Mouse (Mus musculus): ENCODE results near the gene Ndufab1. TPM values are rescaled to one million over a fixed set of nuclear protein-coding genes. Genes with fewer than 3 reads are reported as not detected.

The Ndufab1 gene
- total and polyA plus RNA-seq, 2 experiments from 2014 or later, result 42.9 to 655 TPM

DNA sequence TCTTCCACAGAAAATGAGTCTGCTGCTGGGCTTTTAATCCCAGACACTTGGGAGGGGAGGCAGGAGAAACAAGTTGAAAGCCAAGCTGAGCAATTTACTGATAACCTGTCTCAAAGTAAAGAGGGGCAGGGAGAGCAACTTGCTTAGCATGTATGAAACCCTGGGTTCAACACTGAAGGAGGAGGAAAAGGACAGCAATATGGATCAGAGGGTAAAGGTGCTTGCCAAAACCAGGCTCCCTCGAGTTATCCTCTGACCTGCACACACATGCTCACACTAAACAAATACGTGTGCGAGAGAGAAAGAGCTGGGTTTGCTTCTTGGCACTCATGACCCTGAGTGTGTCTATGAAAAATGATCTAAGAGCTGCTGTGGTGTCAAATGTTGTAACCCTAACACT lies 3.7 kb downstream of the Ndufab1 start:
- H3K36me3 ChIP-seq (ENCODE audit: insufficient read depth), result peaks cover 39% of the 10 kb centered on the region
- TF ChIP-seq CTCF (IDR thresholded peaks at IDR 0.05; ENCODE audit: low read depth), result no peak
- ATAC-seq, result no peak
- no peak overlapping the region for H3K9ac ChIP-seq
- 91% methylated on average over 3 of the region's 3 CpGs for WGBS
- peaks cover 5% of the 10 kb centered on the region for H3K4me1 ChIP-seq (ENCODE audit: insufficient read depth)
- no peak overlapping the region for H3K27ac ChIP-seq (ENCODE audit: low read depth, low read length)
- no peaks in the 10 kb centered on the region for H3K9me3 ChIP-seq (ENCODE audit: low read length)
- no peak for DNase-seq
- H3K4me2 ChIP-seq (ENCODE audit: low read depth), result no peak overlapping the region
- H3K4me3 ChIP-seq (ENCODE audit: low read depth, low read length), result no peak overlapping the region
- no peaks in the 10 kb centered on the region for H3K27me3 ChIP-seq (ENCODE audit: insufficient read depth, low read length)

DNA sequence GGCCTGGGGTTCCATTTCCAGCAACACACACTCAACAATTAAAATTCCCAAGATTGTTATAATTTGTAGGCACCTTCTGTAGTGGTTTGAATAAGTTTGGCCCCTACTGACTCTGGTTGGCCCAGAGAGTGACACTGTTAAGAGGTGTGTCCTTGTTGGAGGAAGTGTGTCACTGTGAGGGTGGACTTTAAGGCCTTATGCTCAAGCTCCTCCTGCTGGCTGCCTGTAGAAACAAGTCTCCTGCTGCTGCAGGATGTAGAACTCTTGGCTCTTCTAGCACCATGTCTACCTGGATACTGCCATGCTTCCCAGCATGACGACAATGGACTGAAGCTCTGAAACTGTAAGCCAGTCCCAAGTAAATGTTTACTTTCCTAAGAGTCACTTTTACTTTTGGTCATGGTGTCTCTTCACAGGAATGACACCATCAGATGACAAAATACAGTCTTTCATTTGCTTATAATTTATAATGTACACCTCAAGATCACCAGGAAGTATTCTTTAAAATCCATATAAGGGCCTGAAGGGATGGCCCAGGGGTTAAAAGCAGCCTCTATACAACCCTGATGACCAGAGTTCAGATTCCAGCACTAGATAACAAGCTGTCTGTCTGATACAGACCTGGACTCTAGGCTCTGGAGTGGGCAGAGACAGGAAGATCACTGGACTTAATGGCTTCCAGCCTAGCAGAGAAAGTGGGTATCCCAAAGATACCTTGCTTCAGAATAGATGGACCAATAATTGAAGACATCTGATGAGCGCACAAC lies 6.9 kb downstream of the Ndufab1 start:
- TF ChIP-seq CTCF (IDR thresholded peaks at IDR 0.05; ENCODE audit: low read depth), result no peak
- no peak overlapping the region for H3K27ac ChIP-seq (ENCODE audit: low read depth, low read length)
- no peak overlapping the region for H3K9ac ChIP-seq
- DNase-seq, result no peak
- H3K4me3 ChIP-seq (ENCODE audit: low read depth, low read length), result no peak overlapping the region
- no peaks in the 10 kb centered on the region for H3K4me1 ChIP-seq (ENCODE audit: insufficient read depth)
- H3K9me3 ChIP-seq (ENCODE audit: low read length), result no peaks in the 10 kb centered on the region
- no peak overlapping the region for H3K4me2 ChIP-seq (ENCODE audit: low read depth)
- 96% methylated on average over 2 of the region's 2 CpGs for WGBS
- peaks cover 64% of the 10 kb centered on the region for H3K36me3 ChIP-seq (ENCODE audit: insufficient read depth)
- no peak for ATAC-seq
- no peaks in the 10 kb centered on the region for H3K27me3 ChIP-seq (ENCODE audit: insufficient read depth, low read length)

DNA sequence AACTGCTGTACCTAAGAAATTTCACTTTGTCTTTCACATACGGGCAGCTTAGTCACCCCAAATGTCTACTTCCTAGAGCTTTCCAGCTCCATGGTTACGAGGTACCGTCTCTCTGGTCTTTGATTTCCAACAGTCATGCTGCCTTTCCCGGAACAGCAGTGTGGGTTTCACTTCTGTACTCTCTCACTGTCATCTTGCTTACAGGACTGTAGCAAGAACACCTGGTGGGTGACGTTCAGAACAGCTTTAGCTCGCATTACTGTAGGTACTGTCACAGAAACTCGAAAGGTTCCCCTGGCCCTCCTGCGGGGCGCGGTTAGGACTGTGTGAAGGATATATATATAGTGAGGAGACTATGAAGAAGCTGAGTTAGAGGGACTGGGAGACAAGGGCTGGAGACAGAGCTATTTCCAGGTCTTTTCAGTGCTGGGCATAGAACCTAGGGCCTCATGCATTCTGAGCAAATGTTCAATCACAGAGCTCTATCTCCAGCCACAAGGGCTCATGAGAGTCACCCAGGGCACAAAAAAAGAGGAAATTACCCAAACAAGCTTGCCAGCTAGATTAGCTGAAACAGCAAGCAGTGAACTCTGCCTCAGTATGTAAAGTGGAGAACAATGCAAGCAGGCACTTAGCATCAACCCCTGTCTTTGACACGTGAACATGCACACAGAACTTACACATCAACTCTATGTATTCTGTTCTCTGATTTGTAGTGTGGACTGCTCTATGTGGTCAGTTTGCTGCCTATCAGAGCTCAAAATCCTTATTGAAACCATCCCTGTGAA lies 14.3 kb downstream of the Ndufab1 start:
- 93% methylated on average over 11 of the region's 11 CpGs for WGBS
- H3K4me2 ChIP-seq (ENCODE audit: low read depth), result no peak overlapping the region
- peaks cover 57% of the 10 kb centered on the region for H3K36me3 ChIP-seq (ENCODE audit: insufficient read depth)

DNA sequence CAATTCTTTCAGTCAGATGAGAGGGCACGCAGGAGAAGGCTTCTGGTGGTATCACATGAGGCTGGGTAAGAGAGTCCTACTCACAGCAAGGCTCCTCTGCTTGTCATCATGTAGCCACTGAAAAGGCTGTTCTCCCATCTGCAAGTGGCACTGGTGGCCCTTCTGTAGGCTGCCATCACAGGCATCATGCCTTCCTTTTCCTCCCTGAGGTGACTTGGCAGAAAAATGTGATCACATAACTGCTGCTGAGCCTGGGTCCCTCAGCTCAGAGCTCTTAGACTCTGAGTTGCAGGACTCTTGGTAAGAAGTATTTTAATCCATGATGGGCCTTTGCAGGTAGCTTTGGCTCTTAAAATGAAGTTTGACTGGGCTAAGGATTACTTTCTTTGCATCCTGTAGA lies 20.6 kb downstream of the Ndufab1 start:
- ATAC-seq (no peak), DNase-seq (no peak)
- 76% methylated on average over 1 of the region's 1 CpGs for WGBS
- no peaks in the 10 kb centered on the region for H3K9me3 ChIP-seq (ENCODE audit: low read length)
- no peaks in the 10 kb centered on the region for H3K4me1 ChIP-seq (ENCODE audit: insufficient read depth)
- no peak overlapping the region for H3K27ac ChIP-seq (ENCODE audit: low read depth, low read length)
- no peaks in the 10 kb centered on the region for H3K27me3 ChIP-seq (ENCODE audit: insufficient read depth, low read length)
- no peak for TF ChIP-seq CTCF (IDR thresholded peaks at IDR 0.05; ENCODE audit: low read depth)
- H3K36me3 ChIP-seq (ENCODE audit: insufficient read depth), result peaks cover 60% of the 10 kb centered on the region
- no peak overlapping the region for H3K9ac ChIP-seq
- no peak overlapping the region for H3K4me2 ChIP-seq (ENCODE audit: low read depth)
- H3K4me3 ChIP-seq (ENCODE audit: low read depth, low read length), result no peak overlapping the region

More for the DNA sequence above, 14.3 kb downstream of the Ndufab1 start:
- ATAC-seq (no peak), DNase-seq (no peak)
- no peaks in the 10 kb centered on the region for H3K27me3 ChIP-seq (ENCODE audit: insufficient read depth, low read length)
- no peak overlapping the region for H3K9ac ChIP-seq
- no peak overlapping the region for H3K27ac ChIP-seq (ENCODE audit: low read depth, low read length)
- TF ChIP-seq CTCF (IDR thresholded peaks at IDR 0.05; ENCODE audit: low read depth), result no peak
- H3K4me3 ChIP-seq (ENCODE audit: low read depth, low read length), result no peak overlapping the region
- no peaks in the 10 kb centered on the region for H3K4me1 ChIP-seq (ENCODE audit: insufficient read depth)
- no peaks in the 10 kb centered on the region for H3K9me3 ChIP-seq (ENCODE audit: low read length)

DNA sequence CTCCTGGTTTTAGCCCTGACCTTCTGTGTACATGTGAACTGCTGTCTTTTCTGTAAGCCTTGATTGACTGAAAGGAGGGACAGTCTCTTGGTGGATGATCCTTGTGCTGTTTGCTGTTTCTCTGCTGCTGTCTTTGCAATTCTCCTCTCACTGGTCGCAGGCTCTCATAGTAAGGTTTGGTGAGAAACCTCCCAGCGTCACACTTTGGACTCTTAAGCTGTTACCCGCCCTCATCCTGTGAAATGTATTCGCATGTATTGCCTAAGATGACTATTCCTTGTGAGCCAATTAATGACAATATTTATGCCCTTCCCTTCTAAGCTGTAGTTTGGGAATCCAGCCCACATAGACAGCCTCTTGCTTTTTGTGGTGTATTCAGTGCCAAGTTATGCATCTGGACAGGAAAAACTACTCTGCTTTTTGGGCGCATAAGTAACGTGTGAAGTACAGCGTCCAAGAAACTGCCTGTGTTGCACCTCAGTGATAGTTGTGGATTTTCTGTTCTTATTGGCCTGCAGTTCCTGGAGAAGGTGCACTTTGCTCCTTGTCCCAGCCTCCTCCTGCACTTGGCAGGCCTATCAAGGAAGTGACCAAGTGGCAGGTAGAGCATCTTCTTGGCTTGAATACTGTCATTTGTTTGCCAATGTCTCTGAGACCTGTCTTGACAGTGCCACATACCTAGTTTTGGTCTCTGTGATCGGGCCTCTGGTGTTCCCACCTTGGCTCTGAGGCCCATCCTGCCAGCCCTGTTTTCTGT lies 21.7 kb downstream of the Ndufab1 start:
- H3K4me1 ChIP-seq (ENCODE audit: insufficient read depth), result no peaks in the 10 kb centered on the region

GRCm38 (mm10) chr7:122074374-122074773 lies 27.3 kb downstream of the Ndufab1 start:
- Histone ChIP-seq H3K4me3 (ENCODE audit: low read depth, low read length) (no peak overlapping the region), H3K27me3 (ENCODE audit: insufficient read depth, low read length) (no peaks in the 10 kb centered on the region), H3K4me2 (ENCODE audit: low read depth) (no peak overlapping the region), H3K4me1 (ENCODE audit: insufficient read depth) (no peaks in the 10 kb centered on the region), H3K27ac (ENCODE audit: low read depth, low read length) (no peak overlapping the region), H3K9me3 (ENCODE audit: low read length) (no peaks in the 10 kb centered on the region), H3K9ac (no peak overlapping the region), H3K36me3 (ENCODE audit: insufficient read depth) (peaks cover 83% of the 10 kb centered on the region)
- WGBS, result 81% methylated on average over 3 of the region's 3 CpGs
- ATAC-seq (no peak), DNase-seq (no peak)
- no peak for TF ChIP-seq CTCF (IDR thresholded peaks at IDR 0.05; ENCODE audit: low read depth)

More for the DNA sequence above, 21.7 kb downstream of the Ndufab1 start:
- H3K27ac ChIP-seq (ENCODE audit: low read depth, low read length), result no peak overlapping the region
- H3K9ac ChIP-seq, result no peak overlapping the region
- H3K36me3 ChIP-seq (ENCODE audit: insufficient read depth), result peaks cover 64% of the 10 kb centered on the region
- no peak overlapping the region for H3K4me3 ChIP-seq (ENCODE audit: low read depth, low read length)
- DNase-seq (no peak), ATAC-seq (no peak)
- 84% methylated on average over 8 of the region's 8 CpGs for WGBS
- H3K27me3 ChIP-seq (ENCODE audit: insufficient read depth, low read length), result no peaks in the 10 kb centered on the region
- no peak for TF ChIP-seq CTCF (IDR thresholded peaks at IDR 0.05; ENCODE audit: low read depth)
- H3K9me3 ChIP-seq (ENCODE audit: low read length), result no peaks in the 10 kb centered on the region
- no peak overlapping the region for H3K4me2 ChIP-seq (ENCODE audit: low read depth)

Measured in forebrain, postnatal 0 days (tissue).